Mouse (Mus musculus) midbrain, embryonic 10.5 days (tissue): ENCODE measurements around the gene Hist1h1b. TPM values are rescaled to one million over a fixed set of nuclear protein-coding genes. Genes with fewer than 3 reads are reported as not detected.
"Not testable (repeated sequence)": the region's sequence is repeated elsewhere in the genome, so short reads cannot be mapped to it uniquely, and the experiment has no call there.

Source experiments
- DNase-seq: peaks from one replicate; pipeline ENCODE4 v3.0.0-alpha.2; 2017; ENCODE audit warnings: low spot score
- H3K27ac ChIP-seq: fragments of 300-500 bp; sonication (generic); replicated peaks from 2 replicates; pipeline ENCODE4 v1.5.1; 2016; ENCODE audit warnings: mild to moderate bottlenecking
- H3K27me3 ChIP-seq: fragments of 300-500 bp; sonication (generic); 2 replicates; pipeline ENCODE4 v1.6.1; 2016; ENCODE audit warnings: low read depth, mild to moderate bottlenecking; ENCODE audit not compliant: poor library complexity, severe bottlenecking
- H3K36me3 ChIP-seq: fragments of 300-500 bp; sonication (generic); 2 replicates; pipeline ENCODE4 v1.6.1; 2016; ENCODE audit warnings: mild to moderate bottlenecking, moderate library complexity
- H3K4me1 ChIP-seq: fragments of 300-500 bp; sonication (generic); 2 replicates; pipeline ENCODE4 v1.6.1; 2016
- H3K4me3 ChIP-seq: fragments of 300-500 bp; sonication (generic); 2 replicates; pipeline ENCODE4 v1.5.1; 2016; ENCODE audit warnings: mild to moderate bottlenecking, moderate library complexity
- H3K9me3 ChIP-seq: fragments of 300-500 bp; sonication (generic); replicated peaks from 2 replicates; pipeline ENCODE4 v1.6.1; 2016; ENCODE audit warnings: mild to moderate bottlenecking
- WGBS: fragments of 180-500 bp; shearing (Covaris S2); methylation state at CpG from one replicate; pipeline ENCODE4 v1.1.7; 2016; 5-methylcytosine and 5-hydroxymethylcytosine counted together
- polyA plus RNA-seq: library from polyadenylated mRNA; unstranded; fragments of >200 nt; fragmentation: Nextera tagmentation; extraction: Ambion mirVana; gene quantifications from 2 replicates; pipeline ENCODE4 v1.2.1, GENCODE M21; 2016

Hist1h1b gene
- polyA plus RNA-seq, 1 experiment from 2014 or later: 37.7 TPM

DNA sequence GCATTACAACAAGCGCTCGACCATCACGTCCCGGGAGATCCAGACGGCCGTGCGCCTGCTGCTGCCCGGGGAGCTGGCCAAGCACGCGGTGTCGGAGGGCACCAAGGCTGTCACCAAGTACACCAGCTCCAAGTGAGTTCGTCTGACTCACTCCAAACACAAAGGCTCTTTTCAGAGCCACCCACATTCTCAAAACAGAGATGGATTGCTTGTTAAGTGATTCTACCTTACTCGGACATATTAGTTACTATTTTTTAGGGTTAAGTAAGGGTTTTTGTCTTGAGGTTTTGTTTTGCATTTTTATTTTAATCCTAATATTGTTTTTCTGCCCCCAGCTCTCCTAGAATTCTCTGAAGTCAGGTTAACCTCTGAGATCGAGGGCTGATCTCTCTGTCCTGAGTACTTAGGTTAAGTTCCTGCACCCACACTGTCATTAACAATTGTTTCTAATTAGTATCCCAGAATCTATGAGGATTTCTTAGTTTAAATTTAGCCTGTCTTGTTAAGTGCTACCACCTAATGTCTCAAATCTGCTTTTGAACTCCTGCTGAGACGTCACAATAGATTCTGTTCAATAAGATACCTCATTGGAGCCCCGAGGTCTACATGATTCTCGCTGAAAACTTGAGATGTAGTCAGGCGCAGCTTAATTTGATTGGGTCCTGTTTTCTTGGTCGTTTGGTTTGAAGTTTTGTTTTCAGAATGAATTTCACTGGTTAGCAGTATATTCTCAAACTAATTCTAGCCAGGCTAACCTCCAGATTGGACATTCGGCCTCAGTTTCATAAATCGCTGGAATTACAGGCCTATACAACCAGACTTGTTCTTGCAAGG lies 7.6 kb upstream of the Hist1h1b start:
- H3K36me3 ChIP-seq: no peaks in the 10 kb centered on the region
- H3K9me3 ChIP-seq: no peaks in the 10 kb centered on the region
- peak; percentile 20 for DNase-seq
- H3K4me3 ChIP-seq: peak overlapping the region; percentile 55
- WGBS: 11% methylated on average over 17 of the region's 21 CpGs
- H3K27me3 ChIP-seq: no peaks in the 10 kb centered on the region
- peaks cover 56% of the 10 kb centered on the region for H3K4me1 ChIP-seq
- H3K27ac ChIP-seq: peak overlapping the region; percentile 87

DNA sequence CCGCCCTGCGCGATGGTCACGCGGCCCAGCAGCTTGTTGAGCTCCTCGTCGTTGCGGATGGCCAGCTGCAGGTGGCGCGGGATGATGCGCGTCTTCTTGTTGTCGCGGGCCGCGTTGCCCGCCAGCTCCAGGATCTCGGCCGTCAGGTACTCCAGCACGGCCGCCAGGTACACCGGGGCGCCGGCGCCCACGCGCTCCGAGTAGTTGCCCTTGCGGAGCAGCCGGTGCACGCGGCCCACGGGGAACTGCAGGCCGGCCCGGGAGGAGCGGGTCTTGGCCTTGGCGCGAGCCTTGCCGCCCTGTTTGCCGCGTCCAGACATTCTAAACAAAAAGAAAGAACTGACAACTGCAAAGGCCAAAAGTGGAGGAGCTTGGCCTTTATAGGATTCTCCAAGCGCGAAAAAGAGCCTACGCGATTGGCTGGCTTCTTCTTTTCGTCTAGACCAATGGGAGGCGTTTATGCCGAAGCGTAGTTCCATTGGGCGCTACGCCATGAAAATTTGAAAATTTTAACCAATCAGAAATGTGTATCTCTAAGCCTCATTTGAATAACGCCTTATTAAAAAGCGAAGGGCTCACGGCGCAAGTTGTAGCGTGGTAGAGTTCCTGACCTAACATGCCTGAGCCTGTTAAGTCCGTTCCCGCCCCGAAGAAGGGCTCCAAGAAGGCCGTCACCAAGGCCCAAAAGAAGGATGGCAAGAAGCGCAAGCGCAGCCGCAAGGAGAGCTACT lies 6.6 kb upstream of the Hist1h1b start, which contains the start of the genes Hist1h2an and Hist1h2bp:
Hist1h2an (minus strand) TSS at position 320 of the 731 bp plus-strand sequence.
Hist1h2bp (plus strand) TSS at position 563 of the 731 bp plus-strand sequence.
- not testable (repeated sequence) for H3K36me3 ChIP-seq, H3K9me3 ChIP-seq, H3K27me3 ChIP-seq
- Histone ChIP-seq H3K27ac (peak within 1 kb of the TSS; percentile 92), H3K4me3 (peak within 1 kb of the TSS; percentile 55), H3K4me1 (peaks cover 63% of the 10 kb centered on the region)
- peak; percentile 88 for DNase-seq
- WGBS: 0% methylated on average over 42 of the region's 63 CpGs

DNA sequence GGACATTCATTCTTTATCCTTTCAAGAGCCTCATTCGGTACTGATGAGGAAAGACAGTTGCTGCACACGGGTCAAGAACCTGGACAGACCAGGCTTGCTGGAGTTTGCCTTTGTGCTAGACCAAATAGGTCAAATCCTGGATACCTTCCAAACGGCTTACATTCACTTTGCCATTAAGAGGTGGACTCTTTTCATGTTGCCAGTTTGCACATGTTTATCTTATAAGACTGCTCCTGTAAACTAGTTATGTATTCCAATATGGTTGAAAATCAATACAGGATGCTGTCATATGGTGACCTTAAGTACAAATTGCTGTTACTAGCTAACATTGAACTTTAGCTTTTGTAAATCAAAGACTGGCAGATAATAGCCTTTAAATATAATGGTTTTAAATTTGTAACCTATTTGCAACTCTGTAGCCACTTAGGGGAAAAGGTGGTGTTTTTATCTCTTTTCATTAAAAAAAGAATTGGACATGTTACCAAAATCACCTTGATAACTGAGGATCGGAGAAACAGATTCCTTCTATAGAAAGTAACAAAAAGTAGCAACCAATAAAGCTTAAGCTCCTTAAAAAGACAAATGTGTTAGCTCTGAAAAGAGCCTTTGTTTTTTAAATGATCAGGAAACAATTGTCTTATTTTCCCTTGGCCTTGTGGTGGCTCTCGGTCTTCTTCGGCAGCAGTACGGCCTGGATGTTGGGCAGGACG lies 5.9 kb upstream of the Hist1h1b start:
- WGBS: 5% methylated on average over 8 of the region's 8 CpGs
- peaks cover 63% of the 10 kb centered on the region for H3K4me1 ChIP-seq
- H3K27me3 ChIP-seq: no peaks in the 10 kb centered on the region
- peak overlapping the region; percentile 55 for H3K4me3 ChIP-seq
- no peaks in the 10 kb centered on the region for H3K36me3 ChIP-seq
- peak; percentile 48 for DNase-seq
- H3K27ac ChIP-seq: peak overlapping the region; percentile 92
- H3K9me3 ChIP-seq: no peaks in the 10 kb centered on the region

GRCm38 (mm10) chr13:21784311-21784710 lies 3.9 kb upstream of the Hist1h1b start:
- DNase-seq: no peak
- H3K27ac ChIP-seq: peak overlapping the region; percentile 92
- WGBS: 20% methylated on average over 6 of the region's 6 CpGs
- no peaks in the 10 kb centered on the region for H3K36me3 ChIP-seq
- H3K9me3 ChIP-seq: no peaks in the 10 kb centered on the region
- peaks cover 63% of the 10 kb centered on the region for H3K4me1 ChIP-seq
- H3K4me3 ChIP-seq: peak overlapping the region; percentile 59
- no peaks in the 10 kb centered on the region for H3K27me3 ChIP-seq

DNA sequence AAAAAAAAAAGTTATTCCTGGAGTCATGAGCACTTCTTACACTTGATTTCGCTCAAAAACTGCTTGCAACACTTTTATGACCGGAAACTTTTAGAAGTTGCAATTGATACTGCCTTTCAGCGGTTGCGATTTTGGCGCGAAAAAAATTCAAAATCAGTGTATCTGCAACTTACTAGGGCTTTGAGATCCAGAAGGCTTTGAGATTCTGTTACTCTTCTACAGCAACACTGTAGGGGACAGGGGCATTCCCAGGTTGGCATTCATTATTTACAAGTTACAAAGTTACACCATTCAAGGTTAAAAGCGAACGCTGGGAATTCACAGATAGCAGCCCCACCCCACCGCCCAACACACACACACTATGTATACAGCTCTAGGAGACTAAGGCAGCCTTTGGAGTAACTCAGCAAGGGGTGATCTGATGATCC lies 3.3 kb upstream of the Hist1h1b start:
- Histone ChIP-seq H3K36me3 (no peaks in the 10 kb centered on the region), H3K27ac (peak overlapping the region; percentile 92), H3K9me3 (no peaks in the 10 kb centered on the region), H3K4me3 (peak overlapping the region; percentile 59), H3K27me3 (no peaks in the 10 kb centered on the region), H3K4me1 (peaks cover 58% of the 10 kb centered on the region)
- 3% methylated on average over 9 of the region's 9 CpGs for WGBS
- peak; percentile 59 for DNase-seq

GRCm38 (mm10) chr13:21783255-21783617 lies 2.8 kb upstream of the Hist1h1b start, which contains the start of gene Hist1h3i:
Gene Hist1h3i, minus strand, starts transcription at chr13:21783370.
- Histone ChIP-seq H3K4me3 (peak within 1 kb of the TSS; percentile 59), H3K4me1 (peaks cover 58% of the 10 kb centered on the region), H3K27me3 (no peaks in the 10 kb centered on the region), H3K27ac (peak within 1 kb of the TSS; percentile 97), H3K36me3 (no peaks in the 10 kb centered on the region), H3K9me3 (no peaks in the 10 kb centered on the region)
- WGBS: under 1% methylated on average over 17 of the region's 20 CpGs
- DNase-seq: peak; percentile 59

DNA sequence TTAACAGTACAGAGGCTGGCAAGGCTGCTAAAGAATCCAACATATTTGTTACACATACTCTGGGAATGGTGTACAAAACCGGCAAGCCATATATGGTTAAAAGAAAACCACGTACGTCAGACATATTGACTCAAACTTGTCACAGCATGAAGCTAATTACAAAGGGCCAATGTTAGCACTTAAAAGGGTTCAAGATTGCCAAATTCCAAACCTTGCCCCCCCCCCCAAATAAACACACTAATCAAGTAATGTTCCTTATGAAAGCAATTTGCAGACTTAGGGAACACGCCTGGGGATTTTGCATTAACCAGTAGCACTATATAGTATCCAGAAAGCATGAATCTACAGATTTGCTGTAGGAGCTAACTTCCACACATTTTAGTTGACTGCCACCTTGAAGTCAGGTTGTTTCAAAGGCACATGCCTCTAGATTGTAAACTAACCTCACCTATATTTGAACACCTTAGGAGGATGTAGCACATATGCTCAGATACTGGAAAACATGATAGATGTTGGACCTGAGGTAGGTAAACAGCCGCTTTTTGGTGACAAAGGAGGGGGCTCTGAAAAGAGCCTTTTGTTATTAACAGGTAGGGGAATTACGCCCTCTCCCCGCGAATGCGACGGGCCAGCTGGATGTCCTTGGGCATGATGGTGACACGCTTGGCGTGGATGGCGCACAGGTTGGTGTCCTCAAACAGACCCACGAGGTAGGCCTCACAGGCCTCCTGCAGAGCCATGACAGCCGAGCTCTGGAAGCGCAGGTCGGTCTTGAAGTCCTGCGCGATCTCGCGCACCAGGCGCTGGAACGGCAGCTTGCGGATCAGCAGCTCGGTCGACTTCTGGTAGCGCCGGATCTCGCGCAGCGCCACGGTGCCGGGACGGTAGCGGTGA lies 2.2 kb upstream of the Hist1h1b start:
- Histone ChIP-seq H3K27ac (peak overlapping the region; percentile 97), H3K4me3 (peak overlapping the region; percentile 59), H3K4me1 (peaks cover 59% of the 10 kb centered on the region)
- DNase-seq: peak; percentile 58
- H3K27me3 ChIP-seq, H3K36me3 ChIP-seq, H3K9me3 ChIP-seq: not testable (repeated sequence)
- 1% methylated on average over 19 of the region's 35 CpGs for WGBS

DNA sequence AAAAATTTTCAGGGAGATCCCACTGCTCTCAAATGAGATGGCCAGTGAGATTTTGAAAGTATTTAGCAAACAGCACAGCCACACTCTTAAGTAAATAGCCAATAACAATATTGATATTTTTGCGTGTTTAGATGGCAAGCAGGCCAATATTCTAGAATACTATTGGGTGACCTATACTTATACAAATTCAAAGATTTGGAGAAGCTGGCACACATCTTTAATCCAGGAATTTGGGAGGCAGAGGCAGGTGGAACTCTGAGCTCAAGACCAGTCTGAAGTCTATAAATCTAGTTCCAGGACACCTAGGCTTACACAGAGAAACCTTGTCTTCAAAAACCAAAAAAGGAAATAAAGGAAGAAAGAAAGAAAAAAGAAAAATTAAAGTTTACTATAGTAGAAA lies 1.2 kb upstream of the Hist1h1b start:
- H3K27me3 ChIP-seq: no peaks in the 10 kb centered on the region
- H3K4me1 ChIP-seq: peaks cover 62% of the 10 kb centered on the region
- no peaks in the 10 kb centered on the region for H3K9me3 ChIP-seq
- no peaks in the 10 kb centered on the region for H3K36me3 ChIP-seq
- 91% methylated on average over 1 of the region's 1 CpGs for WGBS
- H3K4me3 ChIP-seq: no peak overlapping the region; the same call in 1 of the 2 replicates
- peak overlapping the region; percentile 97 for H3K27ac ChIP-seq
- DNase-seq: no peak

- H3K4me1 ChIP-seq: peaks cover 56% of the 10 kb centered on the region
- H3K4me3 ChIP-seq: peak overlapping the region; percentile 76
- H3K27me3 ChIP-seq: no peaks in the 10 kb centered on the region
- peak overlapping the region; percentile 97 for H3K27ac ChIP-seq
- no peaks in the 10 kb centered on the region for H3K36me3 ChIP-seq
- 43% methylated on average over 6 of the region's 6 CpGs for WGBS
- no peaks in the 10 kb centered on the region for H3K9me3 ChIP-seq
- DNase-seq: no peak
Measured at GRCm38 (mm10) chr13:21781021-21781555, 663 bp upstream of the Hist1h1b start.

DNA sequence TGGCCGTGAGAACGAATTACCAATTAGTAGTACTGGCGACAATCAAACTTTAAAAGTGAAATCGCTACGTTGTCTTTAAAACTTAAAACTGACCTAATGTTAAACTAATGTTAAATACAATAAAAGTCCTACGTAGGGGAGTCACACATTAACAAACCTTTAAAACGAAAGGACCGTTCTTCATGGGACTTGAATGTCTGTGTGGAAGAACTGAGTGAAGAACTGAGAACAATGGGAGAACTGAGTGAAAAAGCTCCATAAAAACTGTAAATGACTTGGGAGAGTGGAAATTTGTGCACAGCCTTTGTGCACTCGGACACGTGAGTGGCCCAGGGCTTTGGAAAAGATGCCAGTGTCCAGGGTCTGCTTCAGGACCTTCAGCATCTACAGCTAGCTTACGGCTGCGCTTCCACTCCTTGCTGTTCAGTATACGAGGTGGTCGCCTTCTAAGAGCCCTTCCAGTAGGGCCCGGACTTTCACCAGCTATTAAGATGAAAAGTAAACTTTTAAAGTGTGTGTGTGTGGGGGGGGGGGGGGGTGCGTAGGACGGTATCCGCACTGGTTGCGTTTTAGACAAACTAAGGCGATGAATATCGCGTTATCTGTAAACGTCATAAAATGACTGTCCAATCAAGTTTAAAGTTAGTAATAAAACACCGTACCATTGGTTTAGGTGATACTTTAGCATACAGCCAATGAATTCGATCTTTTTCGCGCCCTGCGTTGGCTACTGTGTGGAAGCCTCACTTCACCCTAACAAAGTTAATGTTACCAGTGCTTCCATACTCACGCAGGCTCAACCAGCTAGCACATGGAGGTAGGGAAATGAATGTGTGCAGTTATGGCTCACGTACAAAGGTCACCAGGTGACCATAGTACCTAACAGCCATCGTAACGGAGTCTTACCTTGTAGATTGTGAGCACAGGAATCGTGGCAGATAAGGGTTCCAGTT lies 1.3 kb downstream of the Hist1h1b start:
- WGBS: 8% methylated on average over 33 of the region's 33 CpGs
- Histone ChIP-seq H3K4me3 (peak overlapping the region; percentile 76), H3K36me3 (peaks cover 2% of the 10 kb centered on the region; the same call in 1 of the 2 replicates), H3K27ac (peak overlapping the region; percentile 97), H3K4me1 (peaks cover 41% of the 10 kb centered on the region), H3K27me3 (no peaks in the 10 kb centered on the region), H3K9me3 (no peaks in the 10 kb centered on the region)
- DNase-seq: peak; percentile 73

GRCm38 (mm10) chr13:21755707-21756106 lies 24.7 kb downstream of the Hist1h1b start:
- peak overlapping the region; percentile 59 for H3K4me3 ChIP-seq
- DNase-seq: no peak
- H3K36me3 ChIP-seq: no peaks in the 10 kb centered on the region
- peak overlapping the region; percentile 86 for H3K27ac ChIP-seq
- H3K4me1 ChIP-seq: peaks cover 40% of the 10 kb centered on the region
- no peaks in the 10 kb centered on the region for H3K27me3 ChIP-seq
- H3K9me3 ChIP-seq: no peaks in the 10 kb centered on the region
- WGBS: 80% methylated on average over 1 of the region's 1 CpGs
